Mouse (Mus musculus) limb, embryonic 12.5 days (tissue): ENCODE data around the gene Zfp324. TPM values are rescaled to one million over a fixed set of nuclear protein-coding genes. Genes with fewer than 3 reads are reported as not detected.

ENCODE experiments used
- ATAC-seq: fragments of 200-750 bp; cut with Nextera tagmentation; 2 replicates; pipeline ENCODE4 v1.8.0; 2017; ENCODE audit warnings: low read depth, moderate TSS enrichment; ENCODE audit not compliant: insufficient number of reproducible peaks, insufficient read depth, low FRiP score, low TSS enrichment
- H3K27ac ChIP-seq: fragments of 300-500 bp; sonication (generic); 2 replicates; pipeline ENCODE4 v1.5.1; 2016; ENCODE audit warnings: mild to moderate bottlenecking, moderate library complexity
- H3K27me3 ChIP-seq: fragments of 300-500 bp; sonication (generic); 2 replicates; pipeline ENCODE4 v1.6.1; 2016; ENCODE audit warnings: mild to moderate bottlenecking, moderate library complexity
- H3K36me3 ChIP-seq: fragments of 300-500 bp; sonication (generic); 2 replicates; pipeline ENCODE4 v1.6.1; 2016; ENCODE audit warnings: mild to moderate bottlenecking, moderate library complexity
- H3K4me1 ChIP-seq: fragments of 300-500 bp; sonication (generic); replicated peaks from 2 replicates; pipeline ENCODE4 v1.6.1; 2016
- H3K4me2 ChIP-seq: fragments of 300-500 bp; sonication (generic); 2 replicates; pipeline ENCODE4 v1.6.1; 2016; ENCODE audit warnings: mild to moderate bottlenecking, moderate library complexity
- H3K4me3 ChIP-seq: fragments of 300-500 bp; sonication (generic); replicated peaks from 2 replicates; pipeline ENCODE4 v1.5.1; 2016; ENCODE audit warnings: mild to moderate bottlenecking
- H3K9ac ChIP-seq: fragments of 300-500 bp; sonication (generic); replicated peaks from 2 replicates; pipeline ENCODE4 v1.6.1; 2016; ENCODE audit warnings: mild to moderate bottlenecking, moderate library complexity
- H3K9me3 ChIP-seq: fragments of 300-500 bp; sonication (generic); 2 replicates; pipeline ENCODE4 v1.6.1; 2016; ENCODE audit warnings: mild to moderate bottlenecking, moderate library complexity
- WGBS: fragments of 180-500 bp; shearing (Covaris S2); methylation state at CpG from one replicate; pipeline ENCODE4 v1.1.7; 2016; 5-methylcytosine and 5-hydroxymethylcytosine counted together
- polyA plus RNA-seq: library from polyadenylated mRNA; unstranded; fragments of >200 nt; fragmentation: Nextera tagmentation; extraction: Ambion mirVana; gene quantifications from 2 replicates; pipeline ENCODE4 v1.2.1, GENCODE M21; 2016

Zfp324 gene
- polyA plus RNA-seq, 1 experiment from 2014 or later: 10.9 TPM

DNA sequence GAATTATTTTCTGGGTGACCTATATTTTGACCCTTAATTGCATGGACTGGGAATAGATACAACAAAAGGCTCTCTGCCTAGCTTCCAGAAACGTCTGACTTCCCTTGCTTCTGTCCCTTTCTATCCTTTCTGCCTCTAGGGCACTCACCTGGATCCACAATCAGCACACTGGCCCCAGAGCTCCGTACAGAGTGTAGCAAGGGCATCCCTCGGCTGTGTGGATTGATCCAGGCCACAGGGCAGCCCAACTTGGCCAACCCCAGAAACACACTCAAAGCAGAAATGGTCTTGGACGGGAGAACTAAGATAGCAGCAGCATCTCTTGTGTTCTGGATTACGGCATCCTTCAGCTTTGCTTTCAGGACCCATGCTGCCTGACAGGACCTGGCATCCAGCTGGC is 31.6 kb downstream of the Zfp324 start:
- ATAC-seq: no peak
- Histone ChIP-seq H3K4me1 (no peaks in the 10 kb centered on the region), H3K4me3 (no peak overlapping the region), H3K9me3 (no peaks in the 10 kb centered on the region), H3K9ac (no peak overlapping the region), H3K36me3 (no peaks in the 10 kb centered on the region), H3K4me2 (no peak overlapping the region), H3K27me3 (no peaks in the 10 kb centered on the region), H3K27ac (no peak overlapping the region)
- WGBS: 65% methylated on average over 5 of the region's 5 CpGs

DNA sequence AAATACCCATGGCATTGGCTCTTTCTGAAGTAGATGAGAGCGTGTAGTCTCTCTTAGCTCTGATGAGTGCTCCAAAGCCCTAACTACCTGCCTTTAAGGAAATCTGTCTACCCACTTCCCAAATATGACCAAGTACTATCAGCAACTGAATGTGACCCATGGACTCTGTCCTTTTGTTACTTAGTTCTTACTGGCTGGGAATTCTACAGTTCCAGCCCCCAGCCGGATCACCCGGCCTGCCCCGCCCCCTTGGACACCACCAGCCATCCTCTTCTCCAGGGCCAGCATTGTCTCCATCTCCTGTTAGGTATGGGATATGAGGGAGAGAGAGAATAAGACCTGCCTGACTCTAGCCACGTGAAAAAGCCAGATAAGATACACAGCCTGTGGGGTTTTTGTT is 32.4 kb downstream of the Zfp324 start, which contains the start of gene Slc27a5:
TSS of gene Slc27a5 (minus strand) at position 140 of the 400 bp plus-strand sequence.
- no peak within 1 kb of the TSS for H3K4me2 ChIP-seq
- no peak for ATAC-seq
- H3K27ac ChIP-seq: no peak within 1 kb of the TSS
- H3K9ac ChIP-seq: no peak within 1 kb of the TSS
- no peaks in the 10 kb centered on the region for H3K27me3 ChIP-seq
- no peak within 1 kb of the TSS for H3K4me3 ChIP-seq
- no peaks in the 10 kb centered on the region for H3K4me1 ChIP-seq
- 83% methylated on average over 5 of the region's 5 CpGs for WGBS
- H3K9me3 ChIP-seq: no peaks in the 10 kb centered on the region
- H3K36me3 ChIP-seq: no peaks in the 10 kb centered on the region

DNA sequence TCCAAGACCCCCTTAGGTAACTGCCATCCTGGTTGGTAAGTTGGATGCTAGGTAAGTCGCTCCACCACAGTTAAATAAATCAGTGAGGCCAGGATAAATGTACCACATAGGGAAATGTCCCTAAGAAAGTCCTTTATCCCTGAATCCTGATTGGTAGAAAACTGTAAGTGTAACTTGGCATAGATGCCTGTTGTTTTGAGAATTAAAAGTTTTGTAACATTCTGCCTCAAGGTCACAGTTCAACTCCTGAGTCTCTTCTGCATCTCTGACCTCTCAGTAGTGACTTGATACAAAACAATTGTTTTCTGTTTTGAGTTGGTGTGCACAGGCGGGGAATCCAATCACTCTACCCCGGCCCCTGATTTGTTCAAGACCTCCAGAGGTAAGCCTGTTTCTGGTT is 33.2 kb downstream of the Zfp324 start, which contains the start of gene Trim28:
TSS of gene Trim28 (plus strand) at position 264 of the 400 bp plus-strand sequence.
- Histone ChIP-seq H3K27me3 (no peaks in the 10 kb centered on the region), H3K4me1 (no peaks in the 10 kb centered on the region), H3K4me3 (no peak within 1 kb of the TSS), H3K4me2 (no peak within 1 kb of the TSS), H3K9ac (no peak within 1 kb of the TSS), H3K9me3 (no peaks in the 10 kb centered on the region), H3K36me3 (peaks cover 4% of the 10 kb centered on the region; the same call in 1 of the 2 replicates), H3K27ac (no peak within 1 kb of the TSS)
- ATAC-seq: no peak
- 76% methylated on average over 3 of the region's 3 CpGs for WGBS

GRCm38 (mm10) chr7:13001584-13001983 is 35.9 kb downstream of the Zfp324 start:
- Histone ChIP-seq H3K4me1 (0 out of 2 replicates have a peak, but pooled peaks cover 4% of the 10 kb centered on the region), H3K27ac (no peak overlapping the region), H3K4me3 (no peak overlapping the region), H3K36me3 (peaks cover 28% of the 10 kb centered on the region), H3K9ac (no peak overlapping the region), H3K4me2 (no peak overlapping the region), H3K9me3 (no peaks in the 10 kb centered on the region), H3K27me3 (no peaks in the 10 kb centered on the region)
- no peak for ATAC-seq
- WGBS: 73% methylated on average over 1 of the region's 1 CpGs

- 72% methylated on average over 5 of the region's 5 CpGs for WGBS
- Histone ChIP-seq H3K27ac (no peak overlapping the region), H3K4me3 (no peak overlapping the region), H3K36me3 (peaks cover 41% of the 10 kb centered on the region), H3K4me1 (peaks cover 20% of the 10 kb centered on the region), H3K9me3 (no peaks in the 10 kb centered on the region), H3K4me2 (no peak overlapping the region), H3K27me3 (peaks cover 15% of the 10 kb centered on the region), H3K9ac (no peak overlapping the region)
- no peak for ATAC-seq
Observed at GRCm38 (mm10) chr7:13003380-13003779, 37.7 kb downstream of the Zfp324 start.

- Histone ChIP-seq H3K4me2 (no peak overlapping the region), H3K4me1 (peaks cover 31% of the 10 kb centered on the region), H3K9me3 (no peaks in the 10 kb centered on the region), H3K27me3 (peaks cover 15% of the 10 kb centered on the region), H3K9ac (no peak overlapping the region), H3K36me3 (peaks cover 41% of the 10 kb centered on the region), H3K27ac (no peak overlapping the region), H3K4me3 (no peak overlapping the region)
- ATAC-seq: no peak
- WGBS: 88% methylated on average over 17 of the region's 17 CpGs
Observed at GRCm38 (mm10) chr7:13006011-13006410, 40.4 kb downstream of the Zfp324 start.

GRCm38 (mm10) chr7:13006531-13006930 is 40.9 kb downstream of the Zfp324 start:
- peak overlapping the region; percentile 77; the same call in 1 of the 2 replicates for H3K9ac ChIP-seq
- WGBS: 80% methylated on average over 10 of the region's 10 CpGs
- H3K27ac ChIP-seq: no peak overlapping the region
- H3K4me2 ChIP-seq: peak overlapping the region; percentile 47
- no peak for ATAC-seq
- H3K36me3 ChIP-seq: peaks cover 41% of the 10 kb centered on the region
- 0 out of 2 replicates have a peak overlapping the region, but pooled peaks have one; percentile 16 for H3K4me3 ChIP-seq
- no peaks in the 10 kb centered on the region for H3K9me3 ChIP-seq
- H3K27me3 ChIP-seq: peaks cover 15% of the 10 kb centered on the region
- peaks cover 31% of the 10 kb centered on the region for H3K4me1 ChIP-seq

- no peak for ATAC-seq
- peaks cover 15% of the 10 kb centered on the region for H3K27me3 ChIP-seq
- no peaks in the 10 kb centered on the region for H3K9me3 ChIP-seq
- H3K36me3 ChIP-seq: peaks cover 41% of the 10 kb centered on the region
- WGBS: 36% methylated on average over 57 of the region's 57 CpGs
- H3K4me2 ChIP-seq: peak overlapping the region; percentile 47
- H3K4me3 ChIP-seq: peak overlapping the region; percentile 18
- H3K4me1 ChIP-seq: peaks cover 31% of the 10 kb centered on the region
- no peak overlapping the region for H3K27ac ChIP-seq
- H3K9ac ChIP-seq: peak overlapping the region; percentile 77
Observed at GRCm38 (mm10) chr7:13007341-13008092, 41.9 kb downstream of the Zfp324 start.

- H3K36me3 ChIP-seq: peaks cover 32% of the 10 kb centered on the region
- peak overlapping the region; percentile 95 for H3K27ac ChIP-seq
- H3K27me3 ChIP-seq: peaks cover 15% of the 10 kb centered on the region
- H3K4me1 ChIP-seq: peaks cover 31% of the 10 kb centered on the region
- peak overlapping the region; percentile 77 for H3K9ac ChIP-seq
- H3K4me3 ChIP-seq: peak overlapping the region; percentile 60
- under 1% methylated on average over 42 of the region's 42 CpGs for WGBS
- no peaks in the 10 kb centered on the region for H3K9me3 ChIP-seq
- ATAC-seq: peak; percentile 83
- H3K4me2 ChIP-seq: peak overlapping the region; percentile 74
Observed at GRCm38 (mm10) chr7:13009143-13010004, 43.7 kb downstream of the Zfp324 start.

GRCm38 (mm10) chr7:13010005-13010908 is 44.6 kb downstream of the Zfp324 start, which contains the start of gene Zbtb45:
TSS of gene Zbtb45 (minus strand) at chr7:13010034.
- 19% methylated on average over 26 of the region's 26 CpGs for WGBS
- H3K36me3 ChIP-seq: peaks cover 26% of the 10 kb centered on the region
- ATAC-seq: no peak; the same call in 1 of the 2 replicates
- H3K4me2 ChIP-seq: peak within 1 kb of the TSS; percentile 74
- peaks cover 31% of the 10 kb centered on the region for H3K4me1 ChIP-seq
- H3K9ac ChIP-seq: peak within 1 kb of the TSS; percentile 77
- peak within 1 kb of the TSS; percentile 95 for H3K27ac ChIP-seq
- H3K4me3 ChIP-seq: peak within 1 kb of the TSS; percentile 60
- no peaks in the 10 kb centered on the region for H3K9me3 ChIP-seq
- peaks cover 15% of the 10 kb centered on the region for H3K27me3 ChIP-seq
